Mouse (Mus musculus) CH12.LX (cell line): ENCODE results near the gene Layn. TPM values are rescaled to one million over a fixed set of nuclear protein-coding genes. Genes with fewer than 3 reads are reported as not detected.
A peak's percentile ranks its signal among the peaks of the same experiment; 100 is the strongest.

Experiments
- DNase-seq: peaks from one replicate; pipeline ENCODE4 v3.0.0-alpha.2; 2013; ENCODE audit errors: extremely low read depth
- H3K27ac ChIP-seq: 2 replicates; pipeline ENCODE4 v1.5.1; 2012; ENCODE audit warnings: low read depth, mild to moderate bottlenecking, control low read depth, moderate library complexity; ENCODE audit not compliant: insufficient read depth
- H3K27me3 ChIP-seq: replicated peaks from 2 replicates; pipeline ENCODE3; 2012; ENCODE audit warnings: inconsistent platforms
- H3K36me3 ChIP-seq, 2 experiments: replicated peaks in 1 of 2; 2 replicates each; pipeline versions ENCODE3 to v1.6.1; 2012; ENCODE audit warnings: inconsistent platforms in 1 of 2, low read length in 1 of 2, mild to moderate bottlenecking in 1 of 2, mixed read lengths in 1 of 2, moderate library complexity in 1 of 2; ENCODE audit not compliant: control insufficient read depth in 1 of 2, insufficient read depth in 1 of 2
- H3K4me1 ChIP-seq, 2 experiments: 2 replicates each; pipeline ENCODE4 v1.6.1; 2012; ENCODE audit warnings: inconsistent platforms in 1 of 2, moderate library complexity in 1 of 2; ENCODE audit not compliant: insufficient read depth in 2 of 2, control insufficient read depth in 1 of 2
- H3K4me2 ChIP-seq: 2 replicates; pipeline ENCODE4 v1.6.1; 2012; ENCODE audit warnings: low read depth, mild to moderate bottlenecking, control low read depth; ENCODE audit not compliant: poor library complexity, insufficient read depth, severe bottlenecking
- H3K4me3 ChIP-seq, 3 experiments: fragments of 150-350 bp in 1 of 3; sonication (generic) in 1 of 3; replicated peaks in 1 of 3; 2 replicates each; pipeline versions ENCODE3 to v1.5.1; 2011 to 2012; ENCODE audit warnings: low read depth in 2 of 3, low read length in 2 of 3, mild to moderate bottlenecking in 2 of 3, moderate library complexity in 2 of 3, control low read depth in 1 of 3, improper control_type of control experiment in 1 of 3, inconsistent platforms in 1 of 3, mixed read lengths in 1 of 3; ENCODE audit not compliant: poor library complexity in 1 of 3
- H3K79me2 ChIP-seq: replicated peaks from 2 replicates; pipeline ENCODE4 v1.6.1; 2012; ENCODE audit warnings: mild to moderate bottlenecking, moderate library complexity; ENCODE audit not compliant: control insufficient read depth, poor library complexity, insufficient read depth, severe bottlenecking; ENCODE audit errors: extremely low read depth
- H3K9ac ChIP-seq: 2 replicates; pipeline ENCODE4 v1.6.1; 2012; ENCODE audit warnings: low read depth, mild to moderate bottlenecking, control low read depth, moderate library complexity; ENCODE audit not compliant: insufficient read depth
- H3K9me3 ChIP-seq: replicated peaks from 2 replicates; pipeline ENCODE3; 2012; ENCODE audit warnings: low read length, inconsistent platforms, mixed read lengths
- BHLHE40 ChIP-seq: IDR thresholded peaks from 2 replicates; pipeline ENCODE4 v1.6.1; 2011; ENCODE audit warnings: mild to moderate bottlenecking, low read depth, low read length, improper control_type of control experiment
- CTCF ChIP-seq, 2 experiments: IDR thresholded peaks in 1 of 2; conservative IDR thresholded peaks in 1 of 2; 2 replicates each; pipeline ENCODE4 v1.5.1; 2011 to 2012; ENCODE audit warnings: low read depth in 2 of 2, low read length in 2 of 2, improper control_type of control experiment in 1 of 2, inconsistent platforms in 1 of 2, mild to moderate bottlenecking in 1 of 2, moderate library complexity in 1 of 2
- E2F4 ChIP-seq: IDR thresholded peaks from 2 replicates; pipeline ENCODE4 v1.6.1; 2011; ENCODE audit warnings: low read depth, low read length, improper control_type of control experiment; ENCODE audit not compliant: insufficient replicate concordance
- EP300 ChIP-seq: IDR thresholded peaks from 2 replicates; pipeline ENCODE4 v1.6.1; 2011; ENCODE audit warnings: low read length, improper control_type of control experiment
- JUN ChIP-seq: IDR thresholded peaks from 2 replicates; pipeline ENCODE4 v1.6.1; 2011; ENCODE audit warnings: low read depth, mild to moderate bottlenecking, low read length, improper control_type of control experiment, moderate library complexity; ENCODE audit not compliant: insufficient read depth
- KAT2A ChIP-seq: IDR thresholded peaks from 2 replicates; pipeline ENCODE4 v1.6.1; 2012; ENCODE audit warnings: low read length, improper control_type of control experiment, inconsistent platforms; ENCODE audit not compliant: insufficient replicate concordance
- MAFK ChIP-seq: IDR thresholded peaks from 2 replicates; pipeline ENCODE4 v1.6.1; 2011; ENCODE audit warnings: low read length, improper control_type of control experiment; ENCODE audit not compliant: insufficient replicate concordance
- MAX ChIP-seq: IDR thresholded peaks from 2 replicates; pipeline ENCODE4 v1.6.1; 2011; ENCODE audit warnings: low read length, improper control_type of control experiment
- MYC ChIP-seq: IDR thresholded peaks from 2 replicates; pipeline ENCODE4 v1.6.1; 2011; ENCODE audit warnings: low read depth, mild to moderate bottlenecking, improper control_type of control experiment, low read length
- NRF1 ChIP-seq: IDR thresholded peaks from 2 replicates; pipeline ENCODE4 v1.6.1; 2014; ENCODE audit warnings: low read depth, mild to moderate bottlenecking, inconsistent platforms, low read length, improper control_type of control experiment, moderate library complexity
- POLR2AphosphoS2 ChIP-seq: IDR thresholded peaks from 2 replicates; pipeline ENCODE4 v1.6.1; 2011; ENCODE audit warnings: low read depth, low read length, improper control_type of control experiment
- RAD21 ChIP-seq: IDR thresholded peaks from 2 replicates; pipeline ENCODE4 v1.6.1; 2011; ENCODE audit warnings: low read depth, mild to moderate bottlenecking, low read length, improper control_type of control experiment, moderate library complexity
- SMC3 ChIP-seq: IDR thresholded peaks from 2 replicates; pipeline ENCODE4 v1.6.1; 2011; ENCODE audit warnings: low read depth, low read length, improper control_type of control experiment
- TBP ChIP-seq: conservative IDR thresholded peaks from 2 replicates; pipeline ENCODE4 v1.6.1; 2011; ENCODE audit warnings: low read depth, low read length, improper control_type of control experiment
- TCF12 ChIP-seq: IDR thresholded peaks from 2 replicates; pipeline ENCODE4 v1.6.1; 2014; ENCODE audit warnings: low read depth, mild to moderate bottlenecking, inconsistent platforms, low read length, improper control_type of control experiment
- UBTF ChIP-seq: IDR thresholded peaks from 2 replicates; pipeline ENCODE4 v1.6.1; 2012; ENCODE audit warnings: low read depth, mild to moderate bottlenecking, inconsistent platforms, low read length, improper control_type of control experiment, moderate library complexity
- USF1 ChIP-seq: IDR thresholded peaks from 2 replicates; pipeline ENCODE4 v1.6.1; 2014; ENCODE audit warnings: low read depth, mild to moderate bottlenecking, inconsistent platforms, low read length, improper control_type of control experiment
- USF2 ChIP-seq: conservative IDR thresholded peaks from 2 replicates; pipeline ENCODE4 v1.6.1; 2011; ENCODE audit warnings: low read depth, low read length, improper control_type of control experiment
- ZKSCAN1 ChIP-seq: IDR thresholded peaks from 2 replicates; pipeline ENCODE4 v1.6.1; 2012; ENCODE audit warnings: low read depth, inconsistent platforms, low read length, improper control_type of control experiment, borderline replicate concordance
- ZMIZ1 ChIP-seq: IDR thresholded peaks from 2 replicates; pipeline ENCODE4 v1.6.1; 2012; ENCODE audit warnings: low read depth, mild to moderate bottlenecking, inconsistent platforms, low read length, improper control_type of control experiment
- dilution Hi-C: fragments of 300-500 bp; cut with MboI; formaldehyde crosslinking; loops from 2 replicates; pipeline ENCODE4 v1.14.3; 2020; ENCODE audit warnings: low sequenced_read_pairs; ENCODE audit not compliant: extremely low pct_unique_long_range_greater_than_20kb, extremely low pct_ligation_motif_present
- in situ Hi-C: fragments of 300-500 bp; cut with MboI; formaldehyde crosslinking; loops from 3 replicates; pipeline ENCODE4 v1.14.3; 2019; ENCODE audit warnings: low sequenced_read_pairs, low pct_ligation_motif_present, low pct_unique_long_range_greater_than_20kb, mixed read lengths
- polyA plus RNA-seq: library from polyadenylated mRNA; unstranded; fragments of >175 nt; gene quantifications from 2 replicates; pipeline ENCODE4 v1.2.1, GENCODE M21; 2012; ENCODE audit warnings: low read depth; ENCODE audit not compliant: insufficient read length
- total RNA-seq, 2 experiments: library from RNA; depleted of rRNA; stranded (reverse); fragments of 300-350 nt in 1 of 2; fragments of >200 nt in 1 of 2; gene quantifications; 2 replicates each; pipeline ENCODE4 v1.2.3; 2012 to 2014

Layn gene
- total and polyA plus RNA-seq, 3 experiments: not detected

DNA sequence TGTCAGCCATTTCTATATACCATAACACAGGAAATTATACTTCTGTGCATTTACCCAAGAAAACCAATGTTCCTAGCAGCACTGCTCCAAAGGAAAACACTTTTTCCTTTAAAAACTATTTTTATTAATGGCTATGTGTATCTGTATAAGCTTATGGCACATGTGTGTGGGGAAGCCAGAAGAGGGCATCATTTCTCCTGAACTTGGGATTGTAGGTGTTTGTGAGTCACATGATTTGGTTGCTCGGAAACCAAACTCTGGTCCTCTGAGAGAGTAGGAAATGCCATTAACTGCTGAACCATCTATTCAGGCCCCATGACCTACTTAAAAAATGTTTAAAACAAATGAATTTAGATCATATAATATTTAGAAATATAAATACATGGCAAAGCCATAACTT is 49.9 kb downstream of the Layn start:
- Histone ChIP-seq H3K4me3 (no peak overlapping the region), H3K9ac (no peak overlapping the region), H3K9me3 (no peaks in the 10 kb centered on the region), H3K27ac (no peak overlapping the region), H3K4me2 (no peak overlapping the region), H3K79me2 (no peaks in the 10 kb centered on the region), H3K4me1 (peaks cover 5 to 20% of the 10 kb centered on the region in 2 experiments; a peak in 2 of 4 replicates), H3K27me3 (peaks cover 2% of the 10 kb centered on the region), H3K36me3 (no peaks in the 10 kb centered on the region)
- DNase-seq: peak; percentile 12
- dilution Hi-C loops (no loop called here), in situ Hi-C loops (no loop called here)
- TF ChIP-seq RAD21: peak; percentile 30
- peak in 1 of 2 experiments; percentile 53; a peak in 2 of 4 replicates for TF ChIP-seq CTCF (conservative IDR thresholded peaks at IDR 0.05 in 1 of 2, IDR thresholded peaks at IDR 0.05 in 1 of 2; ENCODE audit: low read depth in 2 of 2, low read length in 2 of 2)
- TF ChIP-seq SMC3: peak; percentile 34
- TF ChIP-seq ZKSCAN1: no peak
- TF ChIP-seq MYC: no peak
- TF ChIP-seq USF1: peak; percentile 27; the same call in 1 of the 2 replicates
- peak; percentile 17; the same call in 1 of the 2 replicates for TF ChIP-seq USF2

DNA sequence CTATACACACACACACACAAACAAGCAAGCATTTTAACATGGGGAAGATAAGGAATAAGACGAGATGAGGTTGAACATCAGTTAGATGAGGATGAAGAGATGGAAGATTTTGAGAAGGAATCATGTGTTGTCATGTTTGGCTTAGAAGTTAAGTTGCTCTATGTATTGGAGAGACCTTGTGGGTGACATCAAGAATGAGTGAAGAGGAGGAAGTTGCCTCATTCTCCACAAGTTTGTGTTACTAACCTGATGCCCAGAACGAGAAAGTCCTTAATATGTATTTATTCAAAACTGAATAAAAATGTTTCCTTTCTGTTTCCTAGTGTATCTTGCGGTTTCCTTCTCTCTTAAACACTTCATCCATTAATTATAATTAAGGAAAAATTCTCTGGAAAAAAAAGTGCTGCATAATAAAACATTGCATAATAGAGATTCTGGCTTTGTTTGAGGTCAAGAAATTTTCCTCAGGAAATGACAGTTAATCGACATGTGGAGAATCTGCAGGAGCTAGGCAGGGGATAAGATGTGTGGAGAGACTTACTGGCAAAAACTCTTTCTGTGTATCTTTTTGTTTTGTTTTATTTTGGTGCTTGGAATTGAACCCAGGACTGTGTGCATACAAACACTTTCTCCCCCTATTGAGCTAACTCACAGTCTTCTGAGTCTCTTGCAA is 55.6 kb downstream of the Layn start:
- in situ Hi-C loops: no loop called here
- peaks cover 5 to 8% of the 10 kb centered on the region in 2 experiments; a peak in 3 of 4 replicates for H3K4me1 ChIP-seq
- dilution Hi-C loops: no loop called here
- peaks cover 2% of the 10 kb centered on the region for H3K27me3 ChIP-seq
- H3K79me2 ChIP-seq: no peaks in the 10 kb centered on the region
- H3K9ac ChIP-seq: no peak overlapping the region
- no peak overlapping the region for H3K4me2 ChIP-seq
- H3K27ac ChIP-seq: no peak overlapping the region
- no peaks in the 10 kb centered on the region for H3K36me3 ChIP-seq
- H3K4me3 ChIP-seq: no peak overlapping the region
- no peak for DNase-seq
- no peaks in the 10 kb centered on the region for H3K9me3 ChIP-seq
- TF ChIP-seq TCF12 (no peak), NRF1 (no peak), MAFK (no peak), CTCF (conservative IDR thresholded peaks at IDR 0.05 in 1 of 2, IDR thresholded peaks at IDR 0.05 in 1 of 2; ENCODE audit: low read depth in 2 of 2, low read length in 2 of 2) (no peak), JUN (no peak), TBP (no peak), POLR2AphosphoS2 (no peak), ZMIZ1 (no peak), EP300 (no peak), MYC (no peak), USF1 (no peak), MAX (no peak), UBTF (no peak), E2F4 (no peak), BHLHE40 (no peak), KAT2A (no peak), ZKSCAN1 (no peak), USF2 (no peak)
- TF ChIP-seq, all 38 proteins: peak for 0
